Mouse (Mus musculus): ENCODE measurements at regions not wholly inside any gene's neighbourhood (a gene's known extent, or its start where the extent isn't known, plus 50 kb on each side); places are given as distances from the start of the nearest gene placed in this dataset.
A peak's percentile ranks its signal among the peaks of the same experiment; 100 is the strongest.

DNA sequence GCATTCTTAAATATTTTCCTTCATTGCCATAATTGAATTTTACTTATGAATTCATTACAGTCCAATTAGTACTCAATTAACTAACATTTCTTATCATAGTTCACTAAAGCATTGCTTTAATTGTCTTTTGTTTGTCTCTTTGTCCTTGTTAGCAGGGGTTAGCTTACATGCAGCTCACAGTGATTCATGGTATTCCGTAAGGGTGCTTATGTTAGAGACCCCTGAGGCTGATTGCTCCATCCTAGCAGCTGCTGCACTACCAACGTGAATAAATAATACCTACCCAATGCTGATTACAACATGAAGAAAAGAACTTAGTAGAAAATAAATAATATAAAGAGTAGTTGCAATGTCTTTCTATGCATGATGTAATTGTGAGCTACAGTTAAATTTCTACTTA lies 791.4 kb downstream of the Epha7 start:
- Histone ChIP-seq H3K4me3 (replicated peaks; ENCODE audit: low read length) (no peak overlapping the region), H3K4me2 (replicated peaks; ENCODE audit: low read depth, low read length, severe bottlenecking) (no peak overlapping the region), H3K9ac (ENCODE audit: low read depth, low read length, severe bottlenecking) (no peak overlapping the region), H3K9me3 (ENCODE audit: control insufficient read depth, low read length) (no peaks in the 10 kb centered on the region), H3K36me3 (ENCODE audit: control insufficient read depth, insufficient read depth, low read length) (no peaks in the 10 kb centered on the region), H3K27ac (replicated peaks; ENCODE audit: low read depth, low read length) (no peak overlapping the region), H3K4me1 (ENCODE audit: control insufficient read depth, insufficient read depth, low read length) (no peaks in the 10 kb centered on the region), H3K27me3 (ENCODE audit: control insufficient read depth, insufficient read depth, low read length) (no peaks in the 10 kb centered on the region)
- no peak for ATAC-seq (ENCODE audit: low FRiP score, low read depth)
- no peak for TF ChIP-seq POLR2A (IDR thresholded peaks at IDR 0.05; ENCODE audit: borderline replicate concordance, extremely low read depth, insufficient read depth, insufficient read length)
- WGBS: 67% methylated on average over 2 of the region's 2 CpGs
- no peak for DNase-seq (ENCODE audit: low spot score)

DNA sequence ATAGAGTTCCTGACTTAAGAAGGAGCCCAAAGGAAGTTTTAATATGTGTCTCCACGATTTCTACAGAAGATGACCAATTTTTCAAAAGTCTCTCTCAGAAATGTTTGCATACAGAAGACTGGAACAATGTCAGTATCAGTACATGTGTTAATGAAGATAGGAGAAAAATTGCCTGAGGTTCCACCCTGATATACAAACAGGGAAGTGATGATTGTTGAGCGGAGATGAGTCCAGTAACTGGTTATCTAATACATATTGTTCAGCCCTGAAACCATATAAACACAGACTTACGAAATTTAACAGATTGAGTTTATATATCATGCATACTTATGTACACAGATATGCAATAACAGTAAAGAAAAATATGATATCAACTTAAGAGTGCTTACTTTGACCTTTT lies 805.0 kb downstream of the Epha7 start:
- H3K4me1 ChIP-seq (ENCODE audit: control insufficient read depth, insufficient read depth, low read length): no peaks in the 10 kb centered on the region
- no peaks in the 10 kb centered on the region for H3K9me3 ChIP-seq (ENCODE audit: control insufficient read depth, low read length)
- DNase-seq (ENCODE audit: low spot score) (no peak), ATAC-seq (ENCODE audit: low FRiP score, low read depth) (no peak)
- H3K4me3 ChIP-seq (replicated peaks; ENCODE audit: low read length): no peak overlapping the region
- no peak overlapping the region for H3K27ac ChIP-seq (replicated peaks; ENCODE audit: low read depth, low read length)
- TF ChIP-seq POLR2A (IDR thresholded peaks at IDR 0.05; ENCODE audit: borderline replicate concordance, extremely low read depth, insufficient read depth, insufficient read length): no peak
- H3K27me3 ChIP-seq (ENCODE audit: control insufficient read depth, insufficient read depth, low read length): no peaks in the 10 kb centered on the region
- WGBS: 75% methylated on average over 3 of the region's 3 CpGs
- no peaks in the 10 kb centered on the region for H3K36me3 ChIP-seq (ENCODE audit: control insufficient read depth, insufficient read depth, low read length)
- H3K9ac ChIP-seq (ENCODE audit: low read depth, low read length, severe bottlenecking): no peak overlapping the region
- no peak overlapping the region for H3K4me2 ChIP-seq (replicated peaks; ENCODE audit: low read depth, low read length, severe bottlenecking)

DNA sequence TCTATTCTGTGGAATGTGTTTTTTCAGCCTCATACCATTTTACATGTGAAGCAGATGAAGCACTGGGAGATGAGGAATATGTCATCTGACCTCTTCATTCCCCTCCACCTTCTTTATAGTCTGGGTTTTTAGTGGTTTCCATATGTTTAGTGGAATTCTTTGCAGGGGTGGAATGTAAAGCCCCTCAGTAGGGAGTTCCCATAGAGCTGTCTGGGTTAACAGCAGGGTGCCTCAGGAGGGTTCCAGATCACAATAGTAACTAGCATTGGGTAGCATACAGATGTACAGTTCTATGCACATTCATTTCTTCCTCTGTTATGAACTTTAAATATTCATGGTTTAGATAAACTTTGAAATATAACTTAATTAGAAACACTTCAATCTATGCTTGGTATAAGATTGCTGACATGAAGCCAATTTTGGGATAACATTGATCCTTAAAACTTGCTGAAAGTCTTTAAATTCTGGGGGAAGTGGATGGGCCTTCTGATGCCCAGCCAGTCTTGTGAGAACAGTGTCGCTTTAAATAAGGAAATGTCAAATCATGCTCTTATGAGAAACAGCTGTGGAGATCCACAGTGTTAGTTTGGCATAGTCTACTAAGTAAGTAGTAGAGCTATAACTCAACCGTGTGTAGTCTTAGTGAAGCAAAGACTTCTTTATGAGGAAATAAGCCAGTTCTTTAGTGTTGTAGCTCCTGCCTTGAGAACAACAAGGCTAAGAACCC lies 832.1 kb downstream of the Epha7 start:
- Histone ChIP-seq H3K4me1 (ENCODE audit: control insufficient read depth, insufficient read depth, low read length) (no peaks in the 10 kb centered on the region), H3K9ac (ENCODE audit: low read depth, low read length, severe bottlenecking) (no peak overlapping the region), H3K9me3 (ENCODE audit: control insufficient read depth, low read length) (no peaks in the 10 kb centered on the region), H3K4me2 (replicated peaks; ENCODE audit: low read depth, low read length, severe bottlenecking) (no peak overlapping the region), H3K27me3 (ENCODE audit: control insufficient read depth, insufficient read depth, low read length) (no peaks in the 10 kb centered on the region), H3K36me3 (ENCODE audit: control insufficient read depth, insufficient read depth, low read length) (no peaks in the 10 kb centered on the region), H3K27ac (replicated peaks; ENCODE audit: low read depth, low read length) (no peak overlapping the region), H3K4me3 (replicated peaks; ENCODE audit: low read length) (no peak overlapping the region)
- WGBS: 20% methylated on average over 2 of the region's 2 CpGs
- TF ChIP-seq POLR2A (IDR thresholded peaks at IDR 0.05; ENCODE audit: borderline replicate concordance, extremely low read depth, insufficient read depth, insufficient read length): no peak
- peak; percentile 49 for DNase-seq (ENCODE audit: low spot score)
- no peak for ATAC-seq (ENCODE audit: low FRiP score, low read depth)

GRCm38 (mm10) chr4:29653951-29654350 lies 841.0 kb downstream of the Epha7 start:
- WGBS: 60% methylated on average over 2 of the region's 2 CpGs
- Histone ChIP-seq H3K36me3 (ENCODE audit: control insufficient read depth, insufficient read depth, low read length) (no peaks in the 10 kb centered on the region), H3K27ac (replicated peaks; ENCODE audit: low read depth, low read length) (no peak overlapping the region), H3K9ac (ENCODE audit: low read depth, low read length, severe bottlenecking) (no peak overlapping the region), H3K27me3 (ENCODE audit: control insufficient read depth, insufficient read depth, low read length) (no peaks in the 10 kb centered on the region), H3K4me3 (replicated peaks; ENCODE audit: low read length) (no peak overlapping the region), H3K4me1 (ENCODE audit: control insufficient read depth, insufficient read depth, low read length) (no peaks in the 10 kb centered on the region), H3K4me2 (replicated peaks; ENCODE audit: low read depth, low read length, severe bottlenecking) (no peak overlapping the region), H3K9me3 (ENCODE audit: control insufficient read depth, low read length) (no peaks in the 10 kb centered on the region)
- ATAC-seq (ENCODE audit: low FRiP score, low read depth): no peak
- no peak for DNase-seq (ENCODE audit: low spot score)
- no peak for TF ChIP-seq POLR2A (IDR thresholded peaks at IDR 0.05; ENCODE audit: borderline replicate concordance, extremely low read depth, insufficient read depth, insufficient read length)

- Histone ChIP-seq H3K4me1 (ENCODE audit: control insufficient read depth, insufficient read depth, low read length) (no peaks in the 10 kb centered on the region), H3K36me3 (ENCODE audit: control insufficient read depth, insufficient read depth, low read length) (no peaks in the 10 kb centered on the region), H3K4me2 (replicated peaks; ENCODE audit: low read depth, low read length, severe bottlenecking) (no peak overlapping the region), H3K9ac (ENCODE audit: low read depth, low read length, severe bottlenecking) (no peak overlapping the region), H3K27me3 (ENCODE audit: control insufficient read depth, insufficient read depth, low read length) (no peaks in the 10 kb centered on the region), H3K27ac (replicated peaks; ENCODE audit: low read depth, low read length) (no peak overlapping the region), H3K9me3 (ENCODE audit: control insufficient read depth, low read length) (no peaks in the 10 kb centered on the region), H3K4me3 (replicated peaks; ENCODE audit: low read length) (no peak overlapping the region)
- DNase-seq (ENCODE audit: low spot score) (no peak), ATAC-seq (ENCODE audit: low FRiP score, low read depth) (no peak)
- TF ChIP-seq POLR2A (IDR thresholded peaks at IDR 0.05; ENCODE audit: borderline replicate concordance, extremely low read depth, insufficient read depth, insufficient read length): no peak
- 49% methylated on average over 1 of the region's 1 CpGs for WGBS
Measured at GRCm38 (mm10) chr4:29655606-29656005, 842.7 kb downstream of the Epha7 start.
